Mouse (Mus musculus): ENCODE data around the gene Wwox.

GRCm38 (mm10) chr8:115374957-115375356 is 935.5 kb downstream of the Wwox start:
- TF ChIP-seq CTCF (IDR thresholded peaks at IDR 0.05; ENCODE audit: low read depth) (no peak), EP300 (IDR thresholded peaks at IDR 0.05; ENCODE audit: low read depth) (no peak)

Measured in liver, embryonic 14.5 days (tissue).